Mouse (Mus musculus) retina, adult 2 months (tissue): Measurements from ENCODE around the gene Diaph3.
"Not testable (repeated sequence)": the region's sequence is repeated elsewhere in the genome, so short reads cannot be mapped to it uniquely, and the experiment has no call there.

Experiments
- DNase-seq: peaks from one replicate; pipeline ENCODE4 v3.0.0-alpha.2; 2012; ENCODE audit warnings: low read depth, low spot score

The Diaph3 gene

GRCm38 (mm10) chr14:87084906-87085305 lies 56.1 kb downstream of the Diaph3 start:
- DNase-seq: not testable (repeated sequence)

- no peak for DNase-seq
These were observed 57.1 kb downstream of the Diaph3 start for GRCm38 (mm10) chr14:87083911-87084310.

- DNase-seq: no peak
These were observed 61.3 kb downstream of the Diaph3 start for GRCm38 (mm10) chr14:87079725-87080124.

- DNase-seq: no peak
These were observed 66.0 kb downstream of the Diaph3 start for GRCm38 (mm10) chr14:87075021-87075531.

- DNase-seq: no peak
These were observed 76.8 kb downstream of the Diaph3 start for GRCm38 (mm10) chr14:87064281-87064680.

- no peak for DNase-seq
These were observed 84.9 kb downstream of the Diaph3 start for GRCm38 (mm10) chr14:87056169-87056568.

GRCm38 (mm10) chr14:87051187-87051586 lies 89.8 kb downstream of the Diaph3 start:
- DNase-seq: no peak

GRCm38 (mm10) chr14:87044401-87044806 lies 96.6 kb downstream of the Diaph3 start:
- no peak for DNase-seq

GRCm38 (mm10) chr14:87020240-87020639 lies 120.8 kb downstream of the Diaph3 start:
- DNase-seq: no peak

- DNase-seq: no peak
These were observed 121.3 kb downstream of the Diaph3 start for GRCm38 (mm10) chr14:87019687-87020086.

- no peak for DNase-seq
These were observed 143.7 kb downstream of the Diaph3 start for GRCm38 (mm10) chr14:86997318-86997717.

GRCm38 (mm10) chr14:86951169-86951568 lies 189.9 kb downstream of the Diaph3 start:
- DNase-seq: no peak

GRCm38 (mm10) chr14:86937953-86938352 lies 203.1 kb downstream of the Diaph3 start:
- DNase-seq: no peak

GRCm38 (mm10) chr14:86936424-86936823 lies 204.6 kb downstream of the Diaph3 start:
- DNase-seq: no peak

GRCm38 (mm10) chr14:86930763-86931162 lies 210.3 kb downstream of the Diaph3 start:
- no peak for DNase-seq

GRCm38 (mm10) chr14:86926827-86927226 lies 214.2 kb downstream of the Diaph3 start:
- no peak for DNase-seq

- DNase-seq: no peak
These were observed 242.1 kb downstream of the Diaph3 start for GRCm38 (mm10) chr14:86898898-86899297.

- no peak for DNase-seq
These were observed 251.8 kb downstream of the Diaph3 start for GRCm38 (mm10) chr14:86889070-86889804.

- DNase-seq: no peak
These were observed 255.5 kb downstream of the Diaph3 start for GRCm38 (mm10) chr14:86885417-86886098.

GRCm38 (mm10) chr14:86869536-86869935 lies 271.5 kb downstream of the Diaph3 start:
- DNase-seq: peak; percentile 22

- no peak for DNase-seq
These were observed 273.9 kb downstream of the Diaph3 start for GRCm38 (mm10) chr14:86867143-86867542.

GRCm38 (mm10) chr14:86864053-86864452 lies 277.0 kb downstream of the Diaph3 start:
- DNase-seq: no peak
